Mouse (Mus musculus) MEL (cell line): ENCODE measurements around the gene Olfr521.
"Not testable (repeated sequence)": the region's sequence is repeated elsewhere in the genome, so short reads cannot be mapped to it uniquely, and the experiment has no call there.

Source experiments
- CTCF ChIP-seq, 3 experiments: IDR thresholded peaks in 2 of 3; conservative IDR thresholded peaks in 1 of 3; 2 replicates each; pipeline ENCODE4 v1.5.1; 2011 to 2012; ENCODE audit warnings: low read length in 3 of 3, low read depth in 2 of 3, mild to moderate bottlenecking in 2 of 3, improper control_type of control experiment in 1 of 3, inconsistent platforms in 1 of 3, mixed read lengths in 1 of 3, moderate library complexity in 1 of 3; ENCODE audit not compliant: control insufficient read depth in 1 of 3, insufficient read depth in 1 of 3, poor library complexity in 1 of 3, severe bottlenecking in 1 of 3
- KAT2A ChIP-seq: conservative IDR thresholded peaks from 2 replicates; pipeline ENCODE4 v1.6.1; 2012; ENCODE audit warnings: low read depth, low read length, improper control_type of control experiment, inconsistent platforms
- MAFK ChIP-seq: IDR thresholded peaks from 2 replicates; pipeline ENCODE4 v1.6.1; 2011; ENCODE audit warnings: low read depth, mild to moderate bottlenecking, low read length, improper control_type of control experiment, borderline replicate concordance
- MEF2A ChIP-seq: IDR thresholded peaks from 2 replicates; pipeline ENCODE4 v1.6.1; 2014; ENCODE audit warnings: low read depth, mild to moderate bottlenecking, inconsistent platforms, low read length, improper control_type of control experiment; ENCODE audit not compliant: poor library complexity, insufficient replicate concordance, severe bottlenecking; ENCODE audit errors: extremely low read depth
- MYB ChIP-seq: IDR thresholded peaks from 2 replicates; pipeline ENCODE4 v1.6.1; 2011; ENCODE audit warnings: mild to moderate bottlenecking, low read depth, low read length, improper control_type of control experiment
- NELFE ChIP-seq: IDR thresholded peaks from 2 replicates; pipeline ENCODE4 v1.6.1; 2011; ENCODE audit warnings: low read depth, low read length, improper control_type of control experiment
- POLR2A ChIP-seq, 2 experiments: IDR thresholded peaks; 2 replicates each; pipeline ENCODE4 v1.6.1; 2011 to 2012; ENCODE audit warnings: low read length in 2 of 2, mild to moderate bottlenecking in 2 of 2, control low read depth in 1 of 2, improper control_type of control experiment in 1 of 2, low read depth in 1 of 2, moderate library complexity in 1 of 2; ENCODE audit not compliant: control insufficient read depth in 1 of 2, insufficient read depth in 1 of 2, poor library complexity in 1 of 2
- RAD21 ChIP-seq: IDR thresholded peaks from 2 replicates; pipeline ENCODE4 v1.6.1; 2011; ENCODE audit warnings: mild to moderate bottlenecking, low read depth, low read length, improper control_type of control experiment
- SMC3 ChIP-seq: IDR thresholded peaks from 2 replicates; pipeline ENCODE4 v1.6.1; 2011; ENCODE audit warnings: low read depth, low read length, improper control_type of control experiment
- USF1 ChIP-seq: IDR thresholded peaks from 2 replicates; pipeline ENCODE4 v1.6.1; 2014; ENCODE audit warnings: low read depth, mild to moderate bottlenecking, inconsistent platforms, low read length, improper control_type of control experiment, moderate library complexity

- not testable (repeated sequence) for TF ChIP-seq MYB; MAFK; NELFE; CTCF (IDR thresholded peaks at IDR 0.05 in 2 of 3, conservative IDR thresholded peaks at IDR 0.05 in 1 of 3; ENCODE audit: control insufficient read depth in 1 of 3, insufficient read depth in 1 of 3, low read depth in 2 of 3, low read length in 3 of 3, poor library complexity in 1 of 3, severe bottlenecking in 1 of 3); USF1; SMC3; KAT2A; RAD21; POLR2A (IDR thresholded peaks at IDR 0.05; ENCODE audit: control insufficient read depth in 1 of 2, insufficient read depth in 1 of 2, low read depth in 1 of 2, low read length in 2 of 2, poor library complexity in 1 of 2); MEF2A
These were observed 40.7 kb downstream of the Olfr521 start for GRCm38 (mm10) chr7:99804033-99804432.
